Mouse (Mus musculus) ES-E14 (cell line): ENCODE measurements at regions not wholly inside any gene's neighbourhood (a gene's known extent, or its start where the extent isn't known, plus 50 kb on each side); places are given as distances from the start of the nearest gene placed in this dataset.

Experiments used
- MAFK ChIP-seq: IDR thresholded peaks from 2 replicates; pipeline ENCODE4 v1.6.1; 2014; ENCODE audit warnings: mild to moderate bottlenecking, low read depth, low read length, inconsistent platforms; ENCODE audit not compliant: insufficient read depth
- ZC3H11A ChIP-seq: IDR thresholded peaks from 2 replicates; pipeline ENCODE4 v1.6.1; 2012; ENCODE audit warnings: low read depth, mild to moderate bottlenecking, inconsistent platforms, low read length, borderline replicate concordance

- TF ChIP-seq MAFK = no peak
- no peak for TF ChIP-seq ZC3H11A
Measured at GRCm38 (mm10) chr9:11276966-11277365, 372.4 kb upstream of the Cntn5 start.
